Mouse (Mus musculus): Measurements from ENCODE around the gene Dusp3. TPM values are rescaled to one million over a fixed set of nuclear protein-coding genes. Genes with fewer than 3 reads are reported as not detected.

Gene Dusp3
- polyA plus RNA-seq, 1 experiment = 19.7 TPM

- DNase-seq = peak; percentile 21
- TF ChIP-seq POLR2A (IDR thresholded peaks at IDR 0.05; ENCODE audit: control insufficient read depth, extremely low read depth, insufficient read depth, low read length, poor library complexity) = no peak
- TF ChIP-seq CTCF (IDR thresholded peaks at IDR 0.05; ENCODE audit: borderline replicate concordance, control insufficient read depth, extremely low read depth, insufficient read depth, low read length, poor library complexity) = no peak
- H3K36me3 ChIP-seq (ENCODE audit: control insufficient read depth, insufficient read depth, low read length) = no peaks in the 10 kb centered on the region
- WGBS = 1% methylated on average over 71 of the region's 71 CpGs
- H3K4me1 ChIP-seq (replicated peaks; ENCODE audit: control insufficient read depth, insufficient read depth, low read length) = 0 out of 2 replicates have a peak, but pooled peaks cover 3% of the 10 kb centered on the region
- peak within 1 kb of the TSS; percentile 28 for H3K4me3 ChIP-seq (ENCODE audit: control insufficient read depth, insufficient read depth, low read length)
- H3K27ac ChIP-seq (ENCODE audit: control insufficient read depth, insufficient read depth, low read length) = no peak within 1 kb of the TSS
- peaks cover 8% of the 10 kb centered on the region; the same call in 1 of the 2 replicates for H3K27me3 ChIP-seq (ENCODE audit: control insufficient read depth, insufficient read depth, low read length)
Observed at GRCm38 (mm10) chr11:101984054-101985025, 2.5 kb downstream of the Dusp3 start, which contains the start of gene Cfap97d1. TSS of gene Cfap97d1 (plus strand) at chr11:101984279.

GRCm38 (mm10) chr11:101983431-101983921 lies 3.3 kb downstream of the Dusp3 start:
- 60% methylated on average over 10 of the region's 10 CpGs for WGBS
- no peak for DNase-seq
- TF ChIP-seq POLR2A (IDR thresholded peaks at IDR 0.05; ENCODE audit: control insufficient read depth, extremely low read depth, insufficient read depth, low read length, poor library complexity) (no peak), CTCF (IDR thresholded peaks at IDR 0.05; ENCODE audit: borderline replicate concordance, control insufficient read depth, extremely low read depth, insufficient read depth, low read length, poor library complexity) (no peak)
- H3K27me3 ChIP-seq (ENCODE audit: control insufficient read depth, insufficient read depth, low read length) = peaks cover 8% of the 10 kb centered on the region; the same call in 1 of the 2 replicates
- no peak overlapping the region for H3K27ac ChIP-seq (ENCODE audit: control insufficient read depth, insufficient read depth, low read length)
- H3K4me3 ChIP-seq (ENCODE audit: control insufficient read depth, insufficient read depth, low read length) = no peak overlapping the region
- 0 out of 2 replicates have a peak, but pooled peaks cover 3% of the 10 kb centered on the region for H3K4me1 ChIP-seq (replicated peaks; ENCODE audit: control insufficient read depth, insufficient read depth, low read length)
- no peaks in the 10 kb centered on the region for H3K36me3 ChIP-seq (ENCODE audit: control insufficient read depth, insufficient read depth, low read length)

GRCm38 (mm10) chr11:101982981-101983411 lies 3.8 kb downstream of the Dusp3 start:
- H3K27ac ChIP-seq (ENCODE audit: control insufficient read depth, insufficient read depth, low read length) = no peak overlapping the region
- peaks cover 8% of the 10 kb centered on the region; the same call in 1 of the 2 replicates for H3K27me3 ChIP-seq (ENCODE audit: control insufficient read depth, insufficient read depth, low read length)
- 86% methylated on average over 6 of the region's 6 CpGs for WGBS
- no peak for DNase-seq
- H3K36me3 ChIP-seq (ENCODE audit: control insufficient read depth, insufficient read depth, low read length) = no peaks in the 10 kb centered on the region
- no peak overlapping the region for H3K4me3 ChIP-seq (ENCODE audit: control insufficient read depth, insufficient read depth, low read length)
- 0 out of 2 replicates have a peak, but pooled peaks cover 3% of the 10 kb centered on the region for H3K4me1 ChIP-seq (replicated peaks; ENCODE audit: control insufficient read depth, insufficient read depth, low read length)
- no peak for TF ChIP-seq CTCF (IDR thresholded peaks at IDR 0.05; ENCODE audit: borderline replicate concordance, control insufficient read depth, extremely low read depth, insufficient read depth, low read length, poor library complexity)
- TF ChIP-seq POLR2A (IDR thresholded peaks at IDR 0.05; ENCODE audit: control insufficient read depth, extremely low read depth, insufficient read depth, low read length, poor library complexity) = no peak

GRCm38 (mm10) chr11:101981850-101982249 lies 5.0 kb downstream of the Dusp3 start:
- TF ChIP-seq POLR2A (IDR thresholded peaks at IDR 0.05; ENCODE audit: control insufficient read depth, extremely low read depth, insufficient read depth, low read length, poor library complexity) = no peak
- no peak for TF ChIP-seq CTCF (IDR thresholded peaks at IDR 0.05; ENCODE audit: borderline replicate concordance, control insufficient read depth, extremely low read depth, insufficient read depth, low read length, poor library complexity)
- Histone ChIP-seq H3K36me3 (ENCODE audit: control insufficient read depth, insufficient read depth, low read length) (no peaks in the 10 kb centered on the region), H3K27ac (ENCODE audit: control insufficient read depth, insufficient read depth, low read length) (no peak overlapping the region), H3K4me3 (ENCODE audit: control insufficient read depth, insufficient read depth, low read length) (no peak overlapping the region), H3K27me3 (ENCODE audit: control insufficient read depth, insufficient read depth, low read length) (peaks cover 8% of the 10 kb centered on the region; the same call in 1 of the 2 replicates), H3K4me1 (replicated peaks; ENCODE audit: control insufficient read depth, insufficient read depth, low read length) (0 out of 2 replicates have a peak, but pooled peaks cover 3% of the 10 kb centered on the region)
- WGBS = 13% methylated on average over 12 of the region's 12 CpGs
- no peak for DNase-seq

- TF ChIP-seq POLR2A (IDR thresholded peaks at IDR 0.05; ENCODE audit: control insufficient read depth, extremely low read depth, insufficient read depth, low read length, poor library complexity) (no peak), CTCF (IDR thresholded peaks at IDR 0.05; ENCODE audit: borderline replicate concordance, control insufficient read depth, extremely low read depth, insufficient read depth, low read length, poor library complexity) (no peak)
- H3K36me3 ChIP-seq (ENCODE audit: control insufficient read depth, insufficient read depth, low read length) = no peaks in the 10 kb centered on the region
- H3K27ac ChIP-seq (ENCODE audit: control insufficient read depth, insufficient read depth, low read length) = no peak overlapping the region
- WGBS = 97% methylated on average over 9 of the region's 9 CpGs
- 0 out of 2 replicates have a peak, but pooled peaks cover 3% of the 10 kb centered on the region for H3K4me1 ChIP-seq (replicated peaks; ENCODE audit: control insufficient read depth, insufficient read depth, low read length)
- no peak overlapping the region for H3K4me3 ChIP-seq (ENCODE audit: control insufficient read depth, insufficient read depth, low read length)
- H3K27me3 ChIP-seq (ENCODE audit: control insufficient read depth, insufficient read depth, low read length) = peaks cover 8% of the 10 kb centered on the region; the same call in 1 of the 2 replicates
- DNase-seq = no peak
Observed at GRCm38 (mm10) chr11:101980603-101981157, 6.1 kb downstream of the Dusp3 start.

GRCm38 (mm10) chr11:101979140-101979539 lies 7.7 kb downstream of the Dusp3 start:
- Histone ChIP-seq H3K27ac (ENCODE audit: control insufficient read depth, insufficient read depth, low read length) (no peak overlapping the region), H3K36me3 (ENCODE audit: control insufficient read depth, insufficient read depth, low read length) (no peaks in the 10 kb centered on the region), H3K4me3 (ENCODE audit: control insufficient read depth, insufficient read depth, low read length) (no peak overlapping the region), H3K4me1 (replicated peaks; ENCODE audit: control insufficient read depth, insufficient read depth, low read length) (0 out of 2 replicates have a peak, but pooled peaks cover 2% of the 10 kb centered on the region), H3K27me3 (ENCODE audit: control insufficient read depth, insufficient read depth, low read length) (peaks cover 7% of the 10 kb centered on the region; the same call in 1 of the 2 replicates)
- WGBS = 90% methylated on average over 5 of the region's 5 CpGs
- no peak for DNase-seq
- TF ChIP-seq POLR2A (IDR thresholded peaks at IDR 0.05; ENCODE audit: control insufficient read depth, extremely low read depth, insufficient read depth, low read length, poor library complexity) (no peak), CTCF (IDR thresholded peaks at IDR 0.05; ENCODE audit: borderline replicate concordance, control insufficient read depth, extremely low read depth, insufficient read depth, low read length, poor library complexity) (no peak)
